Mouse (Mus musculus): ENCODE measurements around the gene Adgrg6. TPM values are rescaled to one million over a fixed set of nuclear protein-coding genes. Genes with fewer than 3 reads are reported as not detected.

The Adgrg6 gene
- polyA plus RNA-seq, 1 experiment from 2014 or later, result 0.87 TPM

- no peak for ATAC-seq (replicated peaks; ENCODE audit: low FRiP score)
- 9% methylated on average over 9 of the region's 9 CpGs for WGBS
Measured at GRCm38 (mm10) chr10:14544608-14544940, 885 bp downstream of the Adgrg6 start.

DNA sequence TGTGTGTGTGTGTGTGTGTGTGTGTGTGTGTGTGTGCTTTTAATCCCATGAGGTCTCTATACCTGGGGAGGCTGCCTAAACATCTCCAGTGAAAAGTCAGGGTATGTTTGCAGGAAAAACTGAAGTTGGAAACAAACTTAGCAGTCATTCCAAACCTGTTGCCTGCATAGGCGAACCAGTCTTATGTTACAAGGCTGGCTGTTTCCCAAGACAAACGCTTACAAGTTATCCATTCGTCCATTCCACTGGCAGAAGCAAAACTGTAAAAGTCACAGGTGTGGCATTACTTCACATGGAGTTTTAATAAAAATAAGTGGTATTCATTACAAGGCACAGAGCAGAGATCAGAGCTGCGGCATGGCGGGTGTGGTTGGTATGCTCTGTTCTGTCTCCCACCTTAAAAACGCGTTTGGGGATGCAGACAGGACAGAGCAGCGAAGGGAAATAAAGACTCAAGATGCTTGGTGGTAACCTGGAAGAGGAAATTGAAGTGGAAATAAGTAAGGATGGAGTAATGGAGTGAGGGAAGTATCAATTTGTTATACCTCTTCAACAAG is 1.9 kb downstream of the Adgrg6 start:
- Histone ChIP-seq H3K27me3 (ENCODE audit: control insufficient read depth, insufficient read depth, low read length) (peaks cover 9% of the 10 kb centered on the region; the same call in 1 of the 2 replicates), H3K4me3 (ENCODE audit: low read depth, low read length) (no peak overlapping the region), H3K36me3 (ENCODE audit: control insufficient read depth, insufficient read depth, low read length) (no peaks in the 10 kb centered on the region), H3K4me2 (ENCODE audit: low read depth, low read length, severe bottlenecking) (no peak overlapping the region), H3K4me1 (replicated peaks; ENCODE audit: control insufficient read depth, insufficient read depth, low read length) (0 out of 2 replicates have a peak, but pooled peaks cover 2% of the 10 kb centered on the region), H3K9ac (ENCODE audit: low read length) (no peak overlapping the region), H3K9me3 (ENCODE audit: control insufficient read depth, low read length) (no peaks in the 10 kb centered on the region), H3K27ac (ENCODE audit: low read depth, low read length) (no peak overlapping the region)
- ATAC-seq (replicated peaks; ENCODE audit: low FRiP score) (no peak), DNase-seq (ENCODE audit: low spot score) (no peak)
- 82% methylated on average over 8 of the region's 8 CpGs for WGBS

More at GRCm38 (mm10) chr10:14544608-14544940, 885 bp downstream of the Adgrg6 start:
- Histone ChIP-seq H3K9me3 (ENCODE audit: control insufficient read depth, low read length) (no peaks in the 10 kb centered on the region), H3K4me3 (ENCODE audit: low read depth, low read length) (peak overlapping the region; percentile 70), H3K4me2 (ENCODE audit: low read depth, low read length, severe bottlenecking) (peak overlapping the region; percentile 100), H3K27ac (ENCODE audit: low read depth, low read length) (no peak overlapping the region), H3K4me1 (replicated peaks; ENCODE audit: control insufficient read depth, insufficient read depth, low read length) (0 out of 2 replicates have a peak, but pooled peaks cover 2% of the 10 kb centered on the region), H3K9ac (ENCODE audit: low read length) (peak overlapping the region; percentile 62; the same call in 1 of the 2 replicates), H3K36me3 (ENCODE audit: control insufficient read depth, insufficient read depth, low read length) (no peaks in the 10 kb centered on the region), H3K27me3 (ENCODE audit: control insufficient read depth, insufficient read depth, low read length) (peaks cover 9% of the 10 kb centered on the region; the same call in 1 of the 2 replicates)
- no peak for DNase-seq (ENCODE audit: low spot score)

DNA sequence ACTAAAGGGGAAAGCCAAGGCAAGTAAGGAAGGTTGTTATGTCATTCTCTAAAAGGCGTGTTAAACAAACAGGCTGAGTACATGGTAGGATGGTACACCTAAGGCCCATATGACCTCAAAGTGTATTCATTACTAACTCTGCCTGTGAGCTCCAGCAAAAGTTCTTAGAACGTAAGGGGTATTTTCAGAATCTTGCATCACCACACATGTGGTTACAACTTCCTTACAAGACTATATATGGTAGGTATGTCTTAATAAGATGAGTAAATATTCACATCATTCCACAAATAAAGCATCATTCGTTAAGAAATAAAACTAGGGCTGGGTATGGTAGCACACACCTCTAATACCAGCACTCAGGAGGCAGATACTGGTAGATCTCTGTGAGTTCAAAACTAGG is 8.4 kb downstream of the Adgrg6 start:
- H3K27me3 ChIP-seq (ENCODE audit: control insufficient read depth, insufficient read depth, low read length), result no peaks in the 10 kb centered on the region
- H3K9me3 ChIP-seq (ENCODE audit: control insufficient read depth, low read length), result no peaks in the 10 kb centered on the region
- H3K9ac ChIP-seq (ENCODE audit: low read length), result no peak overlapping the region
- 90% methylated on average over 3 of the region's 3 CpGs for WGBS
- H3K4me2 ChIP-seq (ENCODE audit: low read depth, low read length, severe bottlenecking), result no peak overlapping the region
- H3K27ac ChIP-seq (ENCODE audit: low read depth, low read length), result no peak overlapping the region
- H3K4me3 ChIP-seq (ENCODE audit: low read depth, low read length), result no peak overlapping the region
- DNase-seq (ENCODE audit: low spot score), result no peak
- no peaks in the 10 kb centered on the region for H3K36me3 ChIP-seq (ENCODE audit: control insufficient read depth, insufficient read depth, low read length)
- no peaks in the 10 kb centered on the region for H3K4me1 ChIP-seq (replicated peaks; ENCODE audit: control insufficient read depth, insufficient read depth, low read length)
- no peak for ATAC-seq (replicated peaks; ENCODE audit: low FRiP score)

DNA sequence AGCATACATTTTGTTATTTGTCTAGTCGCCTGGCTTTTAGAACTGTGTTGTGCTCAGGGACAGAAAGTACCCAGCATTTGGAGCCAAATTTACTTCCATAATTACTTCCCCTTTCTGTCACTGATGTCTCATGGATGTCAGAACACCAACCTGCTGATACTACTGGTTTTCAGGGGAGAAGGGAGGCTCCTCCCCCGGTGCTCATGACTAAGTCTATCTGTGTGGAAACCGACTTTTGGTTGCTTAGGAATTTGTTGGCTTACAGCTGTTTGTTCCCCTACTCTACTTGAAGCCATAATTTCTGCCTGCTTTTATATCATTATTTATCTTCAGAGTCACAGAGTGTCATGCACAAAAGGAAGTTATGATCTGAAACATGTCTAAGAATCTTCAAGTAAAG is 14.4 kb downstream of the Adgrg6 start:
- Histone ChIP-seq H3K4me2 (ENCODE audit: low read depth, low read length, severe bottlenecking) (no peak overlapping the region), H3K36me3 (ENCODE audit: control insufficient read depth, insufficient read depth, low read length) (no peaks in the 10 kb centered on the region), H3K9ac (ENCODE audit: low read length) (no peak overlapping the region), H3K27ac (ENCODE audit: low read depth, low read length) (no peak overlapping the region), H3K27me3 (ENCODE audit: control insufficient read depth, insufficient read depth, low read length) (no peaks in the 10 kb centered on the region), H3K4me1 (replicated peaks; ENCODE audit: control insufficient read depth, insufficient read depth, low read length) (no peaks in the 10 kb centered on the region), H3K4me3 (ENCODE audit: low read depth, low read length) (no peak overlapping the region), H3K9me3 (ENCODE audit: control insufficient read depth, low read length) (no peaks in the 10 kb centered on the region)
- DNase-seq (ENCODE audit: low spot score), result no peak
- no peak for ATAC-seq (replicated peaks; ENCODE audit: low FRiP score)
- WGBS, result 79% methylated on average over 3 of the region's 3 CpGs

DNA sequence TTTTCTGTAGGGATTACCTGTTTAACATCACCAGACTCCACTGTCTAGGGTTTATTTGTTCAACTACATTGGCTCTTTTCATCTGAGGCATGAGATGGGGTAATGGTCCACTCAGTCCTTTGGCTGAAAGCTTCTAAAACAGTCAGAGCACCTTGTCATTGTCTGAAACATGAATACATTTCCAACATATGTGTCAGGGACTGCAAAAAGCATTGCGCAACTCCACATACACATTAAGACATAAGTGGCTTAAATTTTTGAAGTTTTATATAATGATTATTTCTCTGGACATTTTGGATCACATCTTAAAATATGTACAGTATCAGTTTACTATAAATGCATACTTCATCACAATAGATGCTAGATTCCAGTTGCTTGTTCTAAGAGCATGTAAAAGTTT is 14.8 kb downstream of the Adgrg6 start:
- Histone ChIP-seq H3K4me3 (ENCODE audit: low read depth, low read length) (no peak overlapping the region), H3K9ac (ENCODE audit: low read length) (no peak overlapping the region), H3K9me3 (ENCODE audit: control insufficient read depth, low read length) (no peaks in the 10 kb centered on the region), H3K27ac (ENCODE audit: low read depth, low read length) (no peak overlapping the region), H3K4me2 (ENCODE audit: low read depth, low read length, severe bottlenecking) (no peak overlapping the region), H3K27me3 (ENCODE audit: control insufficient read depth, insufficient read depth, low read length) (no peaks in the 10 kb centered on the region), H3K36me3 (ENCODE audit: control insufficient read depth, insufficient read depth, low read length) (no peaks in the 10 kb centered on the region), H3K4me1 (replicated peaks; ENCODE audit: control insufficient read depth, insufficient read depth, low read length) (no peaks in the 10 kb centered on the region)
- ATAC-seq (replicated peaks; ENCODE audit: low FRiP score), result no peak
- 100% methylated on average over 1 of the region's 1 CpGs for WGBS
- no peak for DNase-seq (ENCODE audit: low spot score)

DNA sequence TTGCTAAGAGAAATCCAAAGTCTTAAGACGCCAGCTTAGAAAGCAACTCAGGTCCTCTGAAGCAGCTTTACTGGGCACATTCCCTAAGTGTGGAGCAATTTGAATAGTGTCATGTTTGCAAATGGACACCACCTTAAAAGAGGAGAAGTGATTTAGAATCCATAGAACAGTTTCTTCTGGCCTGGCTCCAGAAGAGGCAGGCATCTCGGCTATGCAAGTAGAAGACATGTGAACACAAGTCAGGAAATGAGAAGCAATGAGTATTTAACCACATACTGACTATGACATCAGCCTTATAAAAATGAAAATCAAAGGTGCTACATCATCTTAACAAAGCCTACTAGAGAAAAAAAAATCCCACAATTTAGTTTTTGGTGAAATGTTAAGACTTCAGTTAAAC is 17.7 kb downstream of the Adgrg6 start:
- ATAC-seq (replicated peaks; ENCODE audit: low FRiP score) (no peak), DNase-seq (ENCODE audit: low spot score) (no peak)
- Histone ChIP-seq H3K4me1 (replicated peaks; ENCODE audit: control insufficient read depth, insufficient read depth, low read length) (no peaks in the 10 kb centered on the region), H3K9me3 (ENCODE audit: control insufficient read depth, low read length) (no peaks in the 10 kb centered on the region), H3K9ac (ENCODE audit: low read length) (no peak overlapping the region), H3K4me2 (ENCODE audit: low read depth, low read length, severe bottlenecking) (no peak overlapping the region), H3K27ac (ENCODE audit: low read depth, low read length) (no peak overlapping the region), H3K4me3 (ENCODE audit: low read depth, low read length) (no peak overlapping the region), H3K27me3 (ENCODE audit: control insufficient read depth, insufficient read depth, low read length) (no peaks in the 10 kb centered on the region), H3K36me3 (ENCODE audit: control insufficient read depth, insufficient read depth, low read length) (no peaks in the 10 kb centered on the region)
- 88% methylated on average over 2 of the region's 2 CpGs for WGBS

- DNase-seq (ENCODE audit: low spot score) (no peak), ATAC-seq (replicated peaks; ENCODE audit: low FRiP score) (no peak)
- no peaks in the 10 kb centered on the region for H3K27me3 ChIP-seq (ENCODE audit: control insufficient read depth, insufficient read depth, low read length)
- H3K4me1 ChIP-seq (replicated peaks; ENCODE audit: control insufficient read depth, insufficient read depth, low read length), result no peaks in the 10 kb centered on the region
- no peaks in the 10 kb centered on the region for H3K9me3 ChIP-seq (ENCODE audit: control insufficient read depth, low read length)
- H3K9ac ChIP-seq (ENCODE audit: low read length), result no peak overlapping the region
- H3K4me3 ChIP-seq (ENCODE audit: low read depth, low read length), result no peak overlapping the region
- WGBS, result 76% methylated on average over 5 of the region's 5 CpGs
- no peaks in the 10 kb centered on the region for H3K36me3 ChIP-seq (ENCODE audit: control insufficient read depth, insufficient read depth, low read length)
- no peak overlapping the region for H3K4me2 ChIP-seq (ENCODE audit: low read depth, low read length, severe bottlenecking)
- H3K27ac ChIP-seq (ENCODE audit: low read depth, low read length), result no peak overlapping the region
Measured at GRCm38 (mm10) chr10:14522729-14523128, 22.7 kb downstream of the Adgrg6 start.

- ATAC-seq (replicated peaks; ENCODE audit: low FRiP score), result no peak
- H3K4me2 ChIP-seq (ENCODE audit: low read depth, low read length, severe bottlenecking), result no peak overlapping the region
- H3K4me1 ChIP-seq (replicated peaks; ENCODE audit: control insufficient read depth, insufficient read depth, low read length), result no peaks in the 10 kb centered on the region
Measured at GRCm38 (mm10) chr10:14520912-14521675, 24.4 kb downstream of the Adgrg6 start.

GRCm38 (mm10) chr10:14517909-14518308 is 27.6 kb downstream of the Adgrg6 start:
- Histone ChIP-seq H3K4me2 (ENCODE audit: low read depth, low read length, severe bottlenecking) (no peak overlapping the region), H3K27ac (ENCODE audit: low read depth, low read length) (no peak overlapping the region), H3K9ac (ENCODE audit: low read length) (no peak overlapping the region), H3K4me1 (replicated peaks; ENCODE audit: control insufficient read depth, insufficient read depth, low read length) (no peaks in the 10 kb centered on the region), H3K9me3 (ENCODE audit: control insufficient read depth, low read length) (no peaks in the 10 kb centered on the region), H3K4me3 (ENCODE audit: low read depth, low read length) (no peak overlapping the region), H3K27me3 (ENCODE audit: control insufficient read depth, insufficient read depth, low read length) (no peaks in the 10 kb centered on the region), H3K36me3 (ENCODE audit: control insufficient read depth, insufficient read depth, low read length) (no peaks in the 10 kb centered on the region)
- 60% methylated on average over 5 of the region's 5 CpGs for WGBS
- DNase-seq (ENCODE audit: low spot score) (no peak), ATAC-seq (replicated peaks; ENCODE audit: low FRiP score) (no peak)

More at GRCm38 (mm10) chr10:14520912-14521675, 24.4 kb downstream of the Adgrg6 start:
- Histone ChIP-seq H3K27ac (ENCODE audit: low read depth, low read length) (no peak overlapping the region), H3K9ac (ENCODE audit: low read length) (no peak overlapping the region), H3K9me3 (ENCODE audit: control insufficient read depth, low read length) (no peaks in the 10 kb centered on the region), H3K27me3 (ENCODE audit: control insufficient read depth, insufficient read depth, low read length) (no peaks in the 10 kb centered on the region), H3K4me3 (ENCODE audit: low read depth, low read length) (no peak overlapping the region), H3K36me3 (ENCODE audit: control insufficient read depth, insufficient read depth, low read length) (no peaks in the 10 kb centered on the region)
- WGBS, result 79% methylated on average over 8 of the region's 8 CpGs
- no peak for DNase-seq (ENCODE audit: low spot score)

Data from forebrain, embryonic 11.5 days (tissue).